Mouse (Mus musculus) kidney, adult 2 months (tissue): ENCODE results near the gene Cacnb4. TPM values are rescaled to one million over a fixed set of nuclear protein-coding genes. Genes with fewer than 3 reads are reported as not detected.
A peak's percentile ranks its signal among the peaks of the same experiment; 100 is the strongest.

ENCODE experiments used
- DNase-seq: peaks from one replicate; pipeline ENCODE4 v3.0.0; 2021
- H3K27ac ChIP-seq: fragments of 200-500 bp; 2 replicates; pipeline ENCODE4 v1.5.1; 2012; ENCODE audit warnings: low read depth, low read length, control low read depth, inconsistent platforms; ENCODE audit not compliant: insufficient read depth
- H3K27me3 ChIP-seq: fragments of 200-500 bp; replicated peaks from 2 replicates; pipeline ENCODE4 v1.6.1; 2012; ENCODE audit warnings: mild to moderate bottlenecking, moderate library complexity, low read length, inconsistent platforms; ENCODE audit not compliant: control insufficient read depth, insufficient read depth
- H3K36me3 ChIP-seq: fragments of 200-500 bp; 2 replicates; pipeline ENCODE4 v1.6.1; 2012; ENCODE audit warnings: mild to moderate bottlenecking, moderate library complexity, low read length, inconsistent platforms; ENCODE audit not compliant: control insufficient read depth, insufficient read depth
- H3K4me1 ChIP-seq: fragments of 200-500 bp; 2 replicates; pipeline ENCODE4 v1.6.1; 2011; ENCODE audit warnings: low read length; ENCODE audit not compliant: control insufficient read depth, insufficient read depth
- H3K4me3 ChIP-seq: fragments of 200-500 bp; 2 replicates; pipeline ENCODE4 v1.5.1; 2011; ENCODE audit warnings: mild to moderate bottlenecking, low read depth, low read length, control low read depth; ENCODE audit not compliant: insufficient read depth
- CTCF ChIP-seq: fragments of 200-500 bp; conservative IDR thresholded peaks from 2 replicates; pipeline ENCODE4 v1.5.1; 2011; ENCODE audit warnings: low read depth, mild to moderate bottlenecking, control low read depth, low read length, moderate library complexity, mixed read lengths; ENCODE audit not compliant: insufficient read depth, insufficient read length
- POLR2A ChIP-seq: fragments of 200-500 bp; IDR thresholded peaks from one replicate; pipeline ENCODE4 v1.6.1; 2011; ENCODE audit warnings: low read depth, low read length, control low read depth
- WGBS: fragments of 180-500 bp; shearing (Covaris S2); methylation state at CpG from one replicate; pipeline ENCODE4 v1.1.7; 2018; 5-methylcytosine and 5-hydroxymethylcytosine counted together
- polyA plus RNA-seq: library from polyadenylated mRNA; depleted of rRNA; stranded (reverse); fragments of >200 nt; gene quantifications from 2 replicates; pipeline ENCODE4 v1.2.3, GENCODE M21; 2012

Gene Cacnb4
- polyA plus RNA-seq, 1 experiment = 1.0 TPM

DNA sequence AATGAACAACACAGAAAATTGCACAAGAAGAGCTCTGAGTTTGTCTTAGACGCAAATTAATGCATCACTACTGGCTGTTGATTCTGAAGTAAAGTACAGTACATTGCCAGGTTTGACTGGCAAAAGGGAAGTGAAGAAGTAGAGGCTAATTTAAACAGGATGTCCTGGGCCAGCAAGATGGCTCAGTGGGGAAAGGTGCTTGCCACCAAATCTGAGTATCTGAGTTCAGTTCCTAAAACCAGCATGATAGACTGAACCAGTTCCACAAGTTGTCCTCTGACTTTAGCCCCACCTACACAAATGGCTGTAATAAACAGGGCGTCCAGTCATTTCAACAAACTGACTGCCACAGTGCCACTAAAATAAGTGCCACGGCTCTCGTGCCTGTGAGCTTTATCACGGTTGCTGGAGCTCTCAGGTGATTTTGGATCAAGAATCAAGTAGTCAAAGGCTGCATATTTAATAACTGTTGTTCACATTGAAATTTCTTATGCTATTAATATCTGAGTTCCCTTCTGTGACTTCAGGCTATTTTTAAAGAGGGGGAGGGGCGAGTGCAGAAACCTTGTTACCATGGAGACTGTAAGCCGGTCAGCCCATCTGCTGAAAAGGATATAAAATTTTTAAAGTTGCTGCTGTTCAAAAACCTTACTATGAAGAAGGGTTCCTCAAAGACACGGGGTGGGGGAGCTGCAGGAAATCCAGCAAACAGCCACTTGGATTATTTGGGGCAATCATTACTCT lies 29.2 kb downstream of the Cacnb4 start:
- no peaks in the 10 kb centered on the region for H3K27me3 ChIP-seq
- H3K4me1 ChIP-seq = no peaks in the 10 kb centered on the region
- H3K27ac ChIP-seq = no peak overlapping the region
- H3K36me3 ChIP-seq = no peaks in the 10 kb centered on the region
- DNase-seq = no peak
- TF ChIP-seq CTCF (no peak), POLR2A (no peak)
- H3K4me3 ChIP-seq = no peak overlapping the region
- WGBS = 58% methylated on average over 8 of the region's 8 CpGs

DNA sequence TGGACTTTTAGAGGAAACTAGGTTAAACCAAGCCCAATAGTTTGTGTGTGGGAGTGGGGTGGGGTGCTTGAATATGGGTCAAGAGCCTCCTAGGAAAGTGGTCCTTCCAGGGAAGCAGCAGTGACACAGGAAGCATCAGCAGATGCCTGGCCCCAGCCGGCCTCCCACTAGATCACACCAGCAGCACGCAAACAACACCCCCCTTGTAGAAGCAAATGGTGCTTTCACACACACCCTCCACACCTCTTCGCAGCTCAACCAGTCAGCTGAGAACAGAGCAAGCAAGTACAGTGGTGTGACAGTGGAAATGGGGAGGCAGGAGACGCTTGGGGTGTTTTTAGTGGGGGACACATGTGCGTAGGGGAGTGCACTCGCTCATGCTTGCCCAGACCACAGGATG lies 33.0 kb downstream of the Cacnb4 start:
- DNase-seq = no peak
- TF ChIP-seq CTCF = no peak
- TF ChIP-seq POLR2A = no peak
- Histone ChIP-seq H3K4me3 (no peak overlapping the region), H3K36me3 (no peaks in the 10 kb centered on the region), H3K4me1 (no peaks in the 10 kb centered on the region), H3K27ac (no peak overlapping the region), H3K27me3 (no peaks in the 10 kb centered on the region)
- WGBS = 77% methylated on average over 6 of the region's 6 CpGs

DNA sequence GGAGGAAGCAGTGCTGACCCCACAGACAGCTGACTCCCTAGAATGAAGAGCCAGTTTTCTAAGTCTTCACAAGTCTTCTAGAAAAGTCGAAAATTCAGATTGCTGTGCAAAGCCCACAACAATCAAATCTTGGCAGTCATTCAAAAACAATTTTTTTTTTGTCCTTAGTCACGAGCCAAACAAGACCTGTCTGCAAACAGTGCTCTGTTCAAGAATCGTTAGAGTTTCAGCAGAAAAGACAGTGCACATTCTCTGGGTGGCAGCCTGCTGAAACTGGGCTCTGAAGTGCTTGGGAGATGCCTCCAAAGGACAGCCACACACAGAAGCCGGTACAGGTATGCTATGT lies 37.1 kb downstream of the Cacnb4 start:
- Histone ChIP-seq H3K27me3 (no peaks in the 10 kb centered on the region), H3K36me3 (no peaks in the 10 kb centered on the region), H3K27ac (peak overlapping the region; percentile 55; the same call in 1 of the 2 replicates), H3K4me1 (no peaks in the 10 kb centered on the region), H3K4me3 (no peak overlapping the region)
- no peak for DNase-seq
- TF ChIP-seq POLR2A (no peak), CTCF (no peak)
- WGBS = 41% methylated on average over 4 of the region's 4 CpGs

DNA sequence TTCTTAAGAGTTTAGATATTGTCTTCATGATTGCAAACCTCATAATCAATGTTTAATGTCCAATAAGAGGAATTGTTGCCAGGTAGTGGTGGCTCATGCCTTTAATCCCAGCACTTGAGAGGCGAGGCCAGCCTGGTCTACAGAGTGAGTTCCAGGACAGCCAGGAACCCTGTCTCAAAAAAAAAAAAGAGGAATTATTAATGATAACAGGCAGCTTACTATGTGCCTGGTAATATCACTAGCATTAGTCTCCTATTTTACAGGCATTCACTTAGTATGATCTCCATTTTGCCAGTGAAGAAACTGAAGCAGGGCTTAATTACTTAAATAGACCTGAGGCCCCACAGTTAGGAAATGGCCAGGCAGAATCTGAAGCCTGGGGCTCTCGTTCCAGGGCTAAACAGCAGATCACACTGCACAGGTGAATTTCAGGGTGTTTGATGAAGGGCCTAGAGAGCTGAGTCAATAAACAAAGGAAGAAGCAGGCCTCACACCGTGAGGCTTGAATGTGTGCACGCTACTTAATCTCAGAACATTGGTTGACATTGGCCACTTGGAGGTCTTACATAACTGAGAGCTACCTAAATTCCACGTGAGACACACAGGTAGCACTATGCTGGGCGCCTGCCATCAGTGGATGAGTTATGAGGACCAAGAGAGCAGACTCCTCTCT lies 37.6 kb downstream of the Cacnb4 start:
- H3K27me3 ChIP-seq = no peaks in the 10 kb centered on the region
- no peaks in the 10 kb centered on the region for H3K4me1 ChIP-seq
- DNase-seq = no peak
- H3K4me3 ChIP-seq = no peak overlapping the region
- no peak for TF ChIP-seq CTCF
- TF ChIP-seq POLR2A = no peak
- 68% methylated on average over 6 of the region's 6 CpGs for WGBS
- no peaks in the 10 kb centered on the region for H3K36me3 ChIP-seq
- peak overlapping the region; percentile 55; the same call in 1 of the 2 replicates for H3K27ac ChIP-seq

DNA sequence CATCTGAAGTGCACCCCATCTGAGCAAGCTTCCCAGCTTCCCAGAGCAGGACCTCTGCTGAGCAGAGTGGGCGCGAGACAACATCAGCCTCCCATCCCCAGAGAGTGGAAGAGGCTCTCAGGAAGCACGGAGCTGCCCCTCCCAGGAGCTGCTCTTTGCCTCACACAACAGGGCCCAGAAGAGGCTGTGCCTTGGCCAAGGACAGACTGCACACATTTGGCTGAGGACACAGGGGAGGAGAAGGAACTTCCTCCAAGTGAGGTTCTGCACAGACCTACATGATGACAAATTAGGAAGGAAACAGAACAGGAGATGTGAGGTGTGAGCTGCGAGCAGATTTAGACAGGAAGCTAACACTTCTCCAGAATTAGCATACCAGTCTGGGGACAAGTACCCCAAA lies 38.4 kb downstream of the Cacnb4 start:
- WGBS = 51% methylated on average over 4 of the region's 4 CpGs
- no peaks in the 10 kb centered on the region for H3K27me3 ChIP-seq
- H3K4me1 ChIP-seq = no peaks in the 10 kb centered on the region
- H3K36me3 ChIP-seq = no peaks in the 10 kb centered on the region
- no peak overlapping the region for H3K27ac ChIP-seq
- DNase-seq = no peak
- TF ChIP-seq CTCF = no peak
- TF ChIP-seq POLR2A = no peak
- H3K4me3 ChIP-seq = no peak overlapping the region

DNA sequence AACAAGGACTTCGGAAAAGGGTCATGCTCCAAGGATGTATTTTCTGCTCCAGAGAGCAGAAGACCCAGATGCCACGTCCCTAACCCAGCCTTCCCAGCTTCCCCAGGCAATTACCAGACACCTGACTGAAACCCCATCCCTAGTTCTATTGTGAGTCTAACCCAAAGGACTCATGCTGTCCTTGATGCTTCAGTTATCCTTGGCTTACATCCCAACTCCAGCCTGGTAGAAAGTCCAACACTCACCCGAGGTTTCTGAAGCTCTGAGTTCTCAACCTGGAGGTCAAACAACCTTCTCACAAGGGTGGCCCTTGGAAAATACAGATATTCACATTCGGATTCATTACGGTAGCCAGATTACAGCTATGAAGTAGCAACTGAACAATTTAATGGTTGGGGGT lies 40.6 kb downstream of the Cacnb4 start:
- no peaks in the 10 kb centered on the region for H3K4me1 ChIP-seq
- no peak overlapping the region for H3K4me3 ChIP-seq
- no peak overlapping the region for H3K27ac ChIP-seq
- no peaks in the 10 kb centered on the region for H3K27me3 ChIP-seq
- DNase-seq = peak; percentile 65
- no peak for TF ChIP-seq POLR2A
- TF ChIP-seq CTCF = no peak
- whole genome bisulfite sequencing = 51% methylated on average over 5 of the region's 5 CpGs
- no peaks in the 10 kb centered on the region for H3K36me3 ChIP-seq

DNA sequence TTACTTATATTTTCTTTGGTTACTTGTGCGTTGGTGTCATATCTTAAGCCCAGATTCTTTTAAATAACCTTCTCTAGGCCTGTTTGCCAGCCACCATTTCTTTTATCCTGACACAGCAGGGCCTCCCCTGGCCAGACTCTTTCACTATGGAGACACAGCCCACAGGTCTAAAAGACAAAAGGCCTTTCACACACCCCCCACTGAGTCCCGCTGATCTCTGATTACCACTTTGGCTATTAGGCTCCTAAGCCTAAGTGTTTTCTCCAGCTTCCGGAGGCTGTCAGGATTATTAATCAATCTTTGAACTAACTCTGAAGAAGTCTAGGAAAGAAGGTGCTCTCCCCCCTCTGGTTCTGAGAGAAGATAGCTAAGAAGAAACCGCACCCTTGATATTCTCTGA lies 41.3 kb downstream of the Cacnb4 start:
- no peak for TF ChIP-seq POLR2A
- TF ChIP-seq CTCF = no peak
- DNase-seq = no peak
- WGBS = 67% methylated on average over 4 of the region's 4 CpGs

DNA sequence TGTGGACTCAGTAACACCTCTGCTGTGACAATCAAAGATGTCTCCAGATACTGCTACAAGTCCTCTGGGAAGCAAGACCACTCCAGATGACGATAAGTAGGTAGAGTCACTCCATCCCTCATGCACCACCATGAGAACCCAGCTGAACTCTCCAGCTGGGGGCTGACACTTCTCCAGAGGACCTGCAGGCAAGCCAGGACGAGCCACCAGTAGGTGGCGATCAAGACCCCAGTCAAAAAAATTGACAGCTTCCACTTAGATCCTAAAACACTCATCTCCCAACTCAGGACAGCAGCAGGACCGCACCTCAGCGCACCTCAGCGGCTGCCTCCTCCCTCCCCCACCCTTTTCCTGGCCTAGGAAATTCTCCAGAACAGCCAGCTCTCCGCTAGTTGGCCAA lies 43.8 kb downstream of the Cacnb4 start:
- Histone ChIP-seq H3K36me3 (no peaks in the 10 kb centered on the region), H3K27ac (no peak overlapping the region), H3K27me3 (no peaks in the 10 kb centered on the region), H3K4me3 (no peak overlapping the region), H3K4me1 (no peaks in the 10 kb centered on the region)
- no peak for TF ChIP-seq POLR2A
- TF ChIP-seq CTCF = peak; percentile 66
- peak; percentile 68 for DNase-seq
- WGBS = 15% methylated on average over 7 of the region's 7 CpGs

More for the DNA sequence above, 41.3 kb downstream of the Cacnb4 start:
- Histone ChIP-seq H3K27ac (no peak overlapping the region), H3K4me3 (no peak overlapping the region), H3K36me3 (no peaks in the 10 kb centered on the region), H3K4me1 (no peaks in the 10 kb centered on the region), H3K27me3 (no peaks in the 10 kb centered on the region)
